Comparison of ENCODE assay signal across 14 mouse cellular contexts in the genomic region with DNA sequence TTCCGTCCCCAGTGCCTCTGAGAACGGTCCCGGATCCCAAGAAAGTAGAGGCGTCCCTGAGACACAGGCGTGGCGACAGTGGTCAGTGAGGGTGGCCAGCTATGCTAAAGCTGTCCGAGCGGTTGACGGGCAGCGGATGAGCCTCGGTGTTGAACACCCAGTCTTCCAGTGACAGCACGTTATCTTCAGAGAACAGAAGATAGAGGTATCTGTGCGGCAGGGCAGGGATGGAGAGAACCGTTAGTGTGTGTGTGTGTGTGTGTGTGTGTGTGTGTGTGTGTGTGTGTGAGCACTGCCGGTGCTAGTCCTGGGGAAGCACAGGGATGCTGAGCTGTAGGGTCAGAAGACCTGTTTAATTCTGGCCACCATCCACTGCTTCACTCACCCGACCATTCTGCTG. TPM values are rescaled to one million over a fixed set of nuclear protein-coding genes. Genes with fewer than 3 reads are reported as not detected.
"Had no signal": no experiment of that assay in that cellular context is flagged by ENCODE, and none has a peak within 500 bp of the region (broad histone marks: within the 10 kb centered on the region; RNA-seq: fewer than 3 reads in every experiment).

No protein-coding gene starts in this region.

- H3K27me3 ChIP-seq: lung, embryonic 15.5 days; midbrain, embryonic 13.5 days had no signal

- DNase-seq: kidney, adult 11 months; kidney, adult 9 months; kidney, postnatal 36 days; lung, postnatal 14 days; right cerebral cortex, postnatal 4 days; spleen, adult 18-20 months; thymus, adult 18-20 months; thymus, postnatal 14 days had no signal

- H3K9me3 ChIP-seq: lung, embryonic 15.5 days; midbrain, embryonic 13.5 days had no signal

- H3K9ac ChIP-seq: limb, embryonic 12.5 days; lung, embryonic 15.5 days; midbrain, embryonic 13.5 days had no signal

- ATAC-seq: midbrain, embryonic 13.5 days had no signal

- H3K4me3 ChIP-seq: limb, embryonic 12.5 days; lung, embryonic 15.5 days; midbrain, embryonic 13.5 days had no signal

- H3K36me3 ChIP-seq: lung, embryonic 15.5 days had no signal

- H3K27ac ChIP-seq: kidney, postnatal 0 days; limb, embryonic 12.5 days; lung, embryonic 15.5 days; macrophage; midbrain, embryonic 13.5 days had no signal

- H3K4me2 ChIP-seq: limb, embryonic 12.5 days; lung, embryonic 15.5 days; midbrain, embryonic 13.5 days had no signal

RNA-seq across cellular contexts. Expression of a gene that starts 52.8 kb away (rescaled TPM):
- polyA plus RNA-seq: liver, adult 2 months had no signal
